Mouse (Mus musculus): ENCODE data around the gene Tmem115. TPM values are rescaled to one million over a fixed set of nuclear protein-coding genes. Genes with fewer than 3 reads are reported as not detected.

Tmem115 gene
- polyA plus RNA-seq, 2 experiments, result 34.9 to 54.1 TPM

DNA sequence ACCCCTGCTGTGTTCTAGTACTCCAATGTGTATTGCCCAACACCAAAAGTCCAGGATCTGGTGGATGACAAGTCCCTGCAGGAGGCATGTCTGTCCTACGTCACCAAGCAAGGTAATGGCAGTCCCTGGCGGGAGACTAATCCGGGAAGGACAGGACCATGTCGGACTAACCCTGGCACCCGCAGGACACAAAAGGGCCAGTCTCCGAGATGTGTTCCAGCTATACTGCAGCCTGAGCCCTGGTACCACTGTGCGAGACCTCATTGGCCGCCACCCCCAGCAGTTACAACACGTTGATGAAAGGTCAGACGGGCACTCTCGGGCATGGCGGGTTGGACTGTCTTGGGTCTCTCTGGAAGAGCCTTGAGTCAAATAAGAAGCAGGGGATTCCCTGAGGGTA lies 11.0 kb downstream of the Tmem115 start:
- no peaks in the 10 kb centered on the region for H3K9me3 ChIP-seq (ENCODE audit: control insufficient read depth, low read length)
- H3K4me1 ChIP-seq (ENCODE audit: control insufficient read depth, insufficient read depth, low read length), result peaks cover 28% of the 10 kb centered on the region
- no peaks in the 10 kb centered on the region for H3K27me3 ChIP-seq (ENCODE audit: control insufficient read depth, insufficient read depth, low read length)
- no peak overlapping the region for H3K27ac ChIP-seq (replicated peaks; ENCODE audit: low read depth, low read length)
- ATAC-seq (ENCODE audit: low FRiP score, low read depth), result no peak
- 92% methylated on average over 12 of the region's 12 CpGs for WGBS
- no peak overlapping the region for H3K9ac ChIP-seq (ENCODE audit: low read depth, low read length, severe bottlenecking)
- H3K4me2 ChIP-seq (replicated peaks; ENCODE audit: low read depth, low read length, severe bottlenecking), result no peak overlapping the region
- H3K36me3 ChIP-seq (ENCODE audit: control insufficient read depth, insufficient read depth, low read length), result peaks cover 20% of the 10 kb centered on the region
- H3K4me3 ChIP-seq (replicated peaks; ENCODE audit: low read length), result no peak overlapping the region
- no peak for TF ChIP-seq POLR2A (IDR thresholded peaks at IDR 0.05; ENCODE audit: borderline replicate concordance, extremely low read depth, insufficient read depth, insufficient read length)
- DNase-seq (ENCODE audit: low spot score), result no peak

DNA sequence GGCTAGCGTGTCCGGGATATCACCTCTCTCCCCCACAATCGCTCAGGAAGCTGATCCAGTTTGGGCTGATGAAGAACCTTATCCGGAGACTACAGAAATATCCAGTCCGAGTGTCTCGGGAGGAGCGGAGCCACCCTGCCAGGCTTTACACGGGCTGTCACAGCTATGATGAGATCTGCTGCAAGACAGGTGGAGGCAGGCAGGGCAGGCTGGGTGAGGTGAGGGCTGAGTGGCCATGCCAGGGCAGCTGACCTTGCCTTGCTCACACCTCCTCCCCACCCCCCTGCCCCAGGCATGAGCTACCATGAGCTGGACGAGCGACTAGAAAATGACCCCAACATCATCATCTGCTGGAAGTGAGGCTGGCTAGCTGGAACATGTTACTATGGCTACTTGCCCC lies 11.5 kb downstream of the Tmem115 start:
- DNase-seq (ENCODE audit: low spot score) (no peak), ATAC-seq (ENCODE audit: low FRiP score, low read depth) (no peak)
- Histone ChIP-seq H3K9me3 (ENCODE audit: control insufficient read depth, low read length) (no peaks in the 10 kb centered on the region), H3K27me3 (ENCODE audit: control insufficient read depth, insufficient read depth, low read length) (no peaks in the 10 kb centered on the region), H3K4me2 (replicated peaks; ENCODE audit: low read depth, low read length, severe bottlenecking) (no peak overlapping the region), H3K27ac (replicated peaks; ENCODE audit: low read depth, low read length) (no peak overlapping the region), H3K4me1 (ENCODE audit: control insufficient read depth, insufficient read depth, low read length) (peaks cover 28% of the 10 kb centered on the region), H3K36me3 (ENCODE audit: control insufficient read depth, insufficient read depth, low read length) (peaks cover 16% of the 10 kb centered on the region), H3K4me3 (replicated peaks; ENCODE audit: low read length) (no peak overlapping the region), H3K9ac (ENCODE audit: low read depth, low read length, severe bottlenecking) (no peak overlapping the region; the same call in 1 of the 2 replicates)
- no peak for TF ChIP-seq POLR2A (IDR thresholded peaks at IDR 0.05; ENCODE audit: borderline replicate concordance, extremely low read depth, insufficient read depth, insufficient read length)
- 80% methylated on average over 10 of the region's 10 CpGs for whole genome bisulfite sequencing

DNA sequence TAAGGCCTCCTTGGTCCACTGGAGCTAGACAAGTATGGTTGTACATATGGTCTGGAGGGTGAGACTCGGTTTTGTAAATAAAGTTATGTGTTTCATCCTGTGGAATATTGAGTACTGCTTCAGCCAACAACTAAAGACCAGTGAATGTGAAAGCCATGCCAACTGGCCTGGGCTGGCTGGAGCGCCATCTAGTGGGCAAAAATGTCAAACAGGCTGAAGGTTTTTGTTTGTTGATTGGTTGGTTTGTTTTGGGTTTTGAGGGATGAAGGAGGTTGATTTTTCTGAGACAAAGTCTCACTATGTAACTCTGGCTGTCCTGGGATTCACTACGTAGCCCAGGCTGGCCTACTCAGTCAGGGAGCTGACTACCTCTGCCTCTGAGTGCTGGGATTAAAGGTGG lies 11.9 kb downstream of the Tmem115 start:
- Histone ChIP-seq H3K9ac (ENCODE audit: low read depth, low read length, severe bottlenecking) (no peak overlapping the region; the same call in 1 of the 2 replicates), H3K36me3 (ENCODE audit: control insufficient read depth, insufficient read depth, low read length) (peaks cover 16% of the 10 kb centered on the region), H3K27me3 (ENCODE audit: control insufficient read depth, insufficient read depth, low read length) (no peaks in the 10 kb centered on the region), H3K4me2 (replicated peaks; ENCODE audit: low read depth, low read length, severe bottlenecking) (no peak overlapping the region), H3K9me3 (ENCODE audit: control insufficient read depth, low read length) (no peaks in the 10 kb centered on the region), H3K27ac (replicated peaks; ENCODE audit: low read depth, low read length) (no peak overlapping the region), H3K4me3 (replicated peaks; ENCODE audit: low read length) (no peak overlapping the region), H3K4me1 (ENCODE audit: control insufficient read depth, insufficient read depth, low read length) (peaks cover 29% of the 10 kb centered on the region)
- no peak for ATAC-seq (ENCODE audit: low FRiP score, low read depth)
- WGBS, result 19% methylated on average over 3 of the region's 3 CpGs
- no peak for TF ChIP-seq POLR2A (IDR thresholded peaks at IDR 0.05; ENCODE audit: borderline replicate concordance, extremely low read depth, insufficient read depth, insufficient read length)
- peak; percentile 65 for DNase-seq (ENCODE audit: low spot score)

DNA sequence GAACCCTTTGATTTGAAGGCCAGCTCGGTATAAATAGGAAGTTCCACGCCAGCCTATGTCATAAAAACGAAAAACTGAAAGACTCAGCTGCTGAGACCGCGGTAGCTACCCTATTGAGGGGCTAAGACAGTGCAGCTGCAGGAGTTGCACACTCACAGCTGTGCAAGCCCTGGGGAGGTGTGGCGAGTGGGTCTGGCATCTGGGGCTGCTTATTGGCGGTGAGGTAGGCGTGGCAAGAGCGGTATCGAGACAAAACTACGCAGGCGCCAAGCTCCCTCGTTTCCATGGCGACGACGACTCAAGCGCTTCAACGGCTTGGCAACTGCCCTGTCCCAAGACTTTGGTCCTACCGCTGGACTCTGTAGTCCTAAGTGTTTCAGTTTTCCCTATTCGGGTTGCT lies 13.3 kb downstream of the Tmem115 start, which contains the start of gene Zmynd10:
Gene Zmynd10, plus strand, starts transcription at position 273 of the 400 bp plus-strand sequence.
- 0 out of 2 replicates have a peak within 1 kb of the TSS, but pooled peaks have one; percentile 19 for H3K27ac ChIP-seq (replicated peaks; ENCODE audit: low read depth, low read length)
- peak within 1 kb of the TSS; percentile 45 for H3K4me2 ChIP-seq (replicated peaks; ENCODE audit: low read depth, low read length, severe bottlenecking)
- no peaks in the 10 kb centered on the region for H3K27me3 ChIP-seq (ENCODE audit: control insufficient read depth, insufficient read depth, low read length)
- TF ChIP-seq POLR2A (IDR thresholded peaks at IDR 0.05; ENCODE audit: borderline replicate concordance, extremely low read depth, insufficient read depth, insufficient read length), result no peak
- H3K9ac ChIP-seq (ENCODE audit: low read depth, low read length, severe bottlenecking), result no peak within 1 kb of the TSS
- WGBS, result under 1% methylated on average over 20 of the region's 20 CpGs
- DNase-seq (ENCODE audit: low spot score) (peak; percentile 95), ATAC-seq (ENCODE audit: low FRiP score, low read depth) (peak; percentile 76)
- H3K9me3 ChIP-seq (ENCODE audit: control insufficient read depth, low read length), result no peaks in the 10 kb centered on the region
- peaks cover 36% of the 10 kb centered on the region for H3K4me1 ChIP-seq (ENCODE audit: control insufficient read depth, insufficient read depth, low read length)
- H3K4me3 ChIP-seq (replicated peaks; ENCODE audit: low read length), result peak within 1 kb of the TSS; percentile 18
- H3K36me3 ChIP-seq (ENCODE audit: control insufficient read depth, insufficient read depth, low read length), result peaks cover 16% of the 10 kb centered on the region

DNA sequence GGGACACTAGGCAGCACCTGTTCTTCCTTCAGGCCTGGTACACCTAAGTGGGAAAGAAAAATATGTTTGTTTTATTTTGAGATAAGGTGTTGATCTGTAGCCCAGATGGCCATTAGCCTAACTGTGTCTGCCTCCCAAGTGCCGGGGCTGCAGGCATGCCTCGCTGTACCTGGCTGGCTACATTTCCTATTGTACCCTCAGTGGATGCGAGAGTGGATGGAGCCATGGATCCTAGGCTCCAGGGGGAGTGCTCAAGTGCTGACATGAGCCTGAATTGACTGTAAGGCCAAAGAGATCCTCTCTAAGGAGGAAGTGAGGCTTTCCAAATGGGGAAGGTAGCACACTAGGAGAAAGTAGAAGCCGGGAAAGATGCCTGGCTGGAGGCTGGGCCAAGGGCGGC lies 14.2 kb downstream of the Tmem115 start:
- Histone ChIP-seq H3K4me1 (ENCODE audit: control insufficient read depth, insufficient read depth, low read length) (peaks cover 39% of the 10 kb centered on the region), H3K36me3 (ENCODE audit: control insufficient read depth, insufficient read depth, low read length) (peaks cover 16% of the 10 kb centered on the region), H3K27me3 (ENCODE audit: control insufficient read depth, insufficient read depth, low read length) (no peaks in the 10 kb centered on the region), H3K4me2 (replicated peaks; ENCODE audit: low read depth, low read length, severe bottlenecking) (no peak overlapping the region), H3K9me3 (ENCODE audit: control insufficient read depth, low read length) (no peaks in the 10 kb centered on the region), H3K4me3 (replicated peaks; ENCODE audit: low read length) (no peak overlapping the region), H3K9ac (ENCODE audit: low read depth, low read length, severe bottlenecking) (no peak overlapping the region), H3K27ac (replicated peaks; ENCODE audit: low read depth, low read length) (no peak overlapping the region)
- DNase-seq (ENCODE audit: low spot score), result no peak
- ATAC-seq (ENCODE audit: low FRiP score, low read depth), result no peak
- no peak for TF ChIP-seq POLR2A (IDR thresholded peaks at IDR 0.05; ENCODE audit: borderline replicate concordance, extremely low read depth, insufficient read depth, insufficient read length)
- 77% methylated on average over 5 of the region's 5 CpGs for WGBS

DNA sequence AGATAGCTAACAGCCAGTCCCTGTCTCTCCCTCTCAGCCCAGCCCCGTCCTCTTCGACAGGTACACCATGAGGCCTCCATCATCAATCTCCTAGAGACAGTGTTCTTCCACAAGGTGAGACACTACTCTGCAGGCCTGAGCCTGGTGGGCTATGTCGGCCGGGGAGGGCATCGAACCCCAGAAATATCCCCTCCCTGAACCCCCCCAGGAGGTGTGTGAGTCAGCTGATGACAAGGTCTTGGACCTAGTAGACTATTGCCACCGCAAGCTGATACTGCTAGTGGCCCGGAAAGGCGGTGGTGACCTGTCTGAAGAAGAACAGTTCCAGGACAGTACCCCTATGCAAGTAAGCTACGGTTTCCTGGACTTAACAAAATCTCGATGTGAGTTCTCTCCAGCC lies 15.1 kb downstream of the Tmem115 start:
- TF ChIP-seq POLR2A (IDR thresholded peaks at IDR 0.05; ENCODE audit: borderline replicate concordance, extremely low read depth, insufficient read depth, insufficient read length), result no peak
- Histone ChIP-seq H3K9me3 (ENCODE audit: control insufficient read depth, low read length) (no peaks in the 10 kb centered on the region), H3K4me2 (replicated peaks; ENCODE audit: low read depth, low read length, severe bottlenecking) (no peak overlapping the region), H3K27ac (replicated peaks; ENCODE audit: low read depth, low read length) (no peak overlapping the region), H3K4me1 (ENCODE audit: control insufficient read depth, insufficient read depth, low read length) (peaks cover 46% of the 10 kb centered on the region), H3K36me3 (ENCODE audit: control insufficient read depth, insufficient read depth, low read length) (peaks cover 15% of the 10 kb centered on the region), H3K4me3 (replicated peaks; ENCODE audit: low read length) (no peak overlapping the region), H3K9ac (ENCODE audit: low read depth, low read length, severe bottlenecking) (no peak overlapping the region), H3K27me3 (ENCODE audit: control insufficient read depth, insufficient read depth, low read length) (no peaks in the 10 kb centered on the region)
- DNase-seq (ENCODE audit: low spot score), result no peak
- 88% methylated on average over 10 of the region's 10 CpGs for WGBS
- ATAC-seq (ENCODE audit: low FRiP score, low read depth), result no peak
